Mouse (Mus musculus): ENCODE results near the gene Apeh. TPM values are rescaled to one million over a fixed set of nuclear protein-coding genes. Genes with fewer than 3 reads are reported as not detected.

Gene Apeh
- polyA plus RNA-seq, 2 experiments = 38.6 to 55.6 TPM

- DNase-seq (ENCODE audit: low spot score) (no peak), ATAC-seq (ENCODE audit: low FRiP score, low read depth) (no peak)
- H3K4me3 ChIP-seq (replicated peaks; ENCODE audit: low read length) = no peak overlapping the region
- H3K36me3 ChIP-seq (ENCODE audit: control insufficient read depth, insufficient read depth, low read length) = peaks cover 68% of the 10 kb centered on the region
- H3K4me2 ChIP-seq (replicated peaks; ENCODE audit: low read depth, low read length, severe bottlenecking) = no peak overlapping the region
- H3K9ac ChIP-seq (ENCODE audit: low read depth, low read length, severe bottlenecking) = no peak overlapping the region
- TF ChIP-seq POLR2A (IDR thresholded peaks at IDR 0.05; ENCODE audit: borderline replicate concordance, extremely low read depth, insufficient read depth, insufficient read length) = no peak
- WGBS = 100% methylated on average over 3 of the region's 3 CpGs
- no peaks in the 10 kb centered on the region for H3K9me3 ChIP-seq (ENCODE audit: control insufficient read depth, low read length)
- no peak overlapping the region for H3K27ac ChIP-seq (replicated peaks; ENCODE audit: low read depth, low read length)
- no peaks in the 10 kb centered on the region for H3K4me1 ChIP-seq (ENCODE audit: control insufficient read depth, insufficient read depth, low read length)
- no peaks in the 10 kb centered on the region for H3K27me3 ChIP-seq (ENCODE audit: control insufficient read depth, insufficient read depth, low read length)
Measured at GRCm38 (mm10) chr9:108062142-108062541, 32.3 kb downstream of the Apeh start.

GRCm38 (mm10) chr9:108058291-108058690 is 36.1 kb downstream of the Apeh start:
- Histone ChIP-seq H3K27ac (replicated peaks; ENCODE audit: low read depth, low read length) (no peak overlapping the region), H3K36me3 (ENCODE audit: control insufficient read depth, insufficient read depth, low read length) (peaks cover 69% of the 10 kb centered on the region), H3K9me3 (ENCODE audit: control insufficient read depth, low read length) (no peaks in the 10 kb centered on the region), H3K27me3 (ENCODE audit: control insufficient read depth, insufficient read depth, low read length) (no peaks in the 10 kb centered on the region), H3K9ac (ENCODE audit: low read depth, low read length, severe bottlenecking) (no peak overlapping the region), H3K4me1 (ENCODE audit: control insufficient read depth, insufficient read depth, low read length) (peaks cover 2% of the 10 kb centered on the region; the same call in 1 of the 2 replicates), H3K4me3 (replicated peaks; ENCODE audit: low read length) (no peak overlapping the region), H3K4me2 (replicated peaks; ENCODE audit: low read depth, low read length, severe bottlenecking) (no peak overlapping the region)
- 93% methylated on average over 9 of the region's 9 CpGs for WGBS
- TF ChIP-seq POLR2A (IDR thresholded peaks at IDR 0.05; ENCODE audit: borderline replicate concordance, extremely low read depth, insufficient read depth, insufficient read length) = no peak
- no peak for DNase-seq (ENCODE audit: low spot score)
- no peak for ATAC-seq (ENCODE audit: low FRiP score, low read depth)

DNA sequence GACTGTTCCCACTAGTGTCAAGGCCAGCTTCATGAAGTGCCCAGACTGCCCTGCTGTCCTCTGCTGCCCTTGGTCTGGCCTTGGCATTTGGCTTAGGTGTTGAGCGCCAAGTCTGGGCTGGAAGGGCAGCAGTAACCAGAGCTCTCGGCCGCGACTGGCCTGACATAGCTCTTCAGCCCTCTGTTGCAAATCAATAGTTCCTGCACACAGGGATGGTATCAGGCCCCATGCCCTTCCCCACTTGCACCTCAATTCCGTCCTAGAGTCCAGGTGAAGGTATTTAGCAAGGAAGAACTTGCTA is 37.2 kb downstream of the Apeh start:
- Histone ChIP-seq H3K27me3 (ENCODE audit: control insufficient read depth, insufficient read depth, low read length) (no peaks in the 10 kb centered on the region), H3K9me3 (ENCODE audit: control insufficient read depth, low read length) (no peaks in the 10 kb centered on the region), H3K4me1 (ENCODE audit: control insufficient read depth, insufficient read depth, low read length) (peaks cover 5% of the 10 kb centered on the region; the same call in 1 of the 2 replicates), H3K4me2 (replicated peaks; ENCODE audit: low read depth, low read length, severe bottlenecking) (no peak overlapping the region), H3K27ac (replicated peaks; ENCODE audit: low read depth, low read length) (no peak overlapping the region), H3K4me3 (replicated peaks; ENCODE audit: low read length) (no peak overlapping the region), H3K36me3 (ENCODE audit: control insufficient read depth, insufficient read depth, low read length) (peaks cover 61% of the 10 kb centered on the region), H3K9ac (ENCODE audit: low read depth, low read length, severe bottlenecking) (no peak overlapping the region)
- 95% methylated on average over 5 of the region's 5 CpGs for WGBS
- ATAC-seq (ENCODE audit: low FRiP score, low read depth) = no peak
- no peak for DNase-seq (ENCODE audit: low spot score)
- no peak for TF ChIP-seq POLR2A (IDR thresholded peaks at IDR 0.05; ENCODE audit: borderline replicate concordance, extremely low read depth, insufficient read depth, insufficient read length)

GRCm38 (mm10) chr9:108056361-108057261 is 37.8 kb downstream of the Apeh start:
- no peak for TF ChIP-seq POLR2A (IDR thresholded peaks at IDR 0.05; ENCODE audit: borderline replicate concordance, extremely low read depth, insufficient read depth, insufficient read length)
- Histone ChIP-seq H3K4me3 (replicated peaks; ENCODE audit: low read length) (no peak overlapping the region), H3K27me3 (ENCODE audit: control insufficient read depth, insufficient read depth, low read length) (no peaks in the 10 kb centered on the region), H3K27ac (replicated peaks; ENCODE audit: low read depth, low read length) (no peak overlapping the region), H3K4me1 (ENCODE audit: control insufficient read depth, insufficient read depth, low read length) (peaks cover 5% of the 10 kb centered on the region; the same call in 1 of the 2 replicates), H3K36me3 (ENCODE audit: control insufficient read depth, insufficient read depth, low read length) (peaks cover 65% of the 10 kb centered on the region), H3K4me2 (replicated peaks; ENCODE audit: low read depth, low read length, severe bottlenecking) (no peak overlapping the region), H3K9me3 (ENCODE audit: control insufficient read depth, low read length) (no peaks in the 10 kb centered on the region), H3K9ac (ENCODE audit: low read depth, low read length, severe bottlenecking) (no peak overlapping the region)
- WGBS = 78% methylated on average over 28 of the region's 28 CpGs
- DNase-seq (ENCODE audit: low spot score) = no peak
- ATAC-seq (ENCODE audit: low FRiP score, low read depth) = no peak

DNA sequence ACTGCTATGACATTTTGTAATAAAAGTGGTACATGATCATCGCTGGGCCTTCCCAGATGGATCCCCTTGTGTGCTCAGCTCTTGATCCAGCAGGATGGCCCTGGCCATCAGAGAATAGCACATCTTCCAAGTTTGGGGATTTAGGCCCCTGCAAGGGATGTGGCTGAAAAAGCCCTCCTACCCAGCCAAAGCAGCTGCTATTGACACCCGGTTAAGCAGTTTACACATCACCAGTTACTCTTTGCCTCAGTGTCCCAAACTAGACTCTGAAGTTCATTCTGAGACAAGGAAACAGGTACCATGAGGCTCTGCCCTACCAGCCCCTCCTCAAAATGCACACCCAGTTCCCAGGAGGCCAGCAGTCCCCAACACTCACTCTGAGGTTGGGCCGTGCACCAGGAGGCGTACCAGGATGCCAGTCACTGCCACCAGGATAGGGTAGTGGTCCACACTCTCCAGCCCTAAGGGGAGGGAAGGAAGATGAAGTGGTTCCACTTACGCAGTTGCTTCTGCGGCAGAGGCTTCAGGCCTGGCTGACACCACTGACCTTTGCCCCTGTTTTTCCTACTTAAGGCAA is 38.7 kb downstream of the Apeh start:
- H3K4me3 ChIP-seq (replicated peaks; ENCODE audit: low read length) = no peak overlapping the region
- H3K9ac ChIP-seq (ENCODE audit: low read depth, low read length, severe bottlenecking) = no peak overlapping the region
- no peak for DNase-seq (ENCODE audit: low spot score)
- no peaks in the 10 kb centered on the region for H3K27me3 ChIP-seq (ENCODE audit: control insufficient read depth, insufficient read depth, low read length)
- H3K4me2 ChIP-seq (replicated peaks; ENCODE audit: low read depth, low read length, severe bottlenecking) = no peak overlapping the region
- peaks cover 73% of the 10 kb centered on the region for H3K36me3 ChIP-seq (ENCODE audit: control insufficient read depth, insufficient read depth, low read length)
- ATAC-seq (ENCODE audit: low FRiP score, low read depth) = no peak
- H3K4me1 ChIP-seq (ENCODE audit: control insufficient read depth, insufficient read depth, low read length) = peaks cover 5% of the 10 kb centered on the region; the same call in 1 of the 2 replicates
- TF ChIP-seq POLR2A (IDR thresholded peaks at IDR 0.05; ENCODE audit: borderline replicate concordance, extremely low read depth, insufficient read depth, insufficient read length) = no peak
- WGBS = 87% methylated on average over 6 of the region's 6 CpGs
- H3K9me3 ChIP-seq (ENCODE audit: control insufficient read depth, low read length) = no peaks in the 10 kb centered on the region
- no peak overlapping the region for H3K27ac ChIP-seq (replicated peaks; ENCODE audit: low read depth, low read length)
